Mouse (Mus musculus): ENCODE results near the gene Clpp.
A peak's percentile ranks its signal among the peaks of the same experiment; 100 is the strongest.

The Clpp gene

GRCm38 (mm10) chr17:56990115-56990746 lies at the start of gene Clpp:
Gene Clpp, plus strand, starts transcription at chr17:56990305.
- DNase-seq (ENCODE audit: low read depth, low spot score) = peak; percentile 98

DNA sequence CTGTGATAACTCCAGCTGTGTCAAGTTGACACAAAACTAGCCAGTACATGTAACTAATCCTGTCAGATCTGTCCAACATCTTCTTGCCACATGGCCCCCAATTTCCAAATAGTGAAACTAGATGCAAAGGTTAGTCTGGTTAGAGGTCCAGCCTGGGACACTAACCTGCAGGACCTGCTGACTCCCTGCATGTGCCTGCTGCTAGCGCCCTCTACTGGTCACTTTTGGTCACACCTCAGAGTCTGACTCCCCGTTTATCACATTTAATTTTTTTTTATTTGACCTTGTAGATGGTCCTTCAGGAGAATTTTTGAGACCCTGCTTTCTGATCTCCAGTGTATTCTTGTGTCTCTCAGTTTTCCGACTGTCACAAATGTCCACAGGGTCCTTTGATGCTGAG lies 39.2 kb upstream of the Clpp start:
- DNase-seq (ENCODE audit: low read depth, low spot score) = no peak

DNA sequence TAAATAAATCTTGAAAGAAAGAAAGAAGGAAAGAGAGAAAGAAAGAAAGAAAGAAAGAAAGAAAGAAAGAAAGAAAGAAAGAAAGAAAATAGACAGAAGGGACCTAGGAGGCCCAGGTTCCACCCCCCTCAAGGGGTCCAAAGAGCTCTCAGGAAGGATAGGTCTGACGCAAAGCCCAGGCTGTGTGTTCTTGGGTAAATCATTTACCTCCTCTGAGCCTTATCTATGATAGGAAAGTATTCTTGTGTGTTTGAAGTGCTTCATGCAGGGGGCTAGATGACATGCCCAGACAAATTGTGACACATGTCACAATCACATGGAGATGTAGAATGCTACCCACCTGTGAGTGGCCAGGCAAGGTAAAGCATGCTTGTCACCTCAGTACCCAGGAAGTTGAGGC lies 37.5 kb upstream of the Clpp start:
- DNase-seq (ENCODE audit: low read depth, low spot score) = no peak

DNA sequence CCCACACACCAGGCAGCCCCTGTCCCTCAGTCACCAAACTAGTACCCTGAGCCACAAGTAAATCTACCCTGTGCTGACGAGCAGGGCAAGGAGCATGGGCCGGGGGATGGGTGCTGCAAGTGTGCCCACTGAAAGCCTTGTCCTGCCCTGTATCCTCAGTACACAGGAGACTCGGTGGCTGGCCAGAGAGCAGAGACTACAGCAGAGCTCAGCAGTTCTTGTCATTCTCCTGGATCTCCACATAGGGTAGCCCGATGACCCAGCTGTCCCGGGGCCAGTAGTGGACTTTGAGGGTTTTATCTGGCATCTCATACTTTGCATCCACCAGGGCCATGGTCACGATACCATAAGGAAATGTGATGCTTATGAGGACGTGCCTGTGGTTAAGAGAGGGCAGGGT lies 35.2 kb upstream of the Clpp start:
- no peak for DNase-seq (ENCODE audit: low read depth, low spot score)

DNA sequence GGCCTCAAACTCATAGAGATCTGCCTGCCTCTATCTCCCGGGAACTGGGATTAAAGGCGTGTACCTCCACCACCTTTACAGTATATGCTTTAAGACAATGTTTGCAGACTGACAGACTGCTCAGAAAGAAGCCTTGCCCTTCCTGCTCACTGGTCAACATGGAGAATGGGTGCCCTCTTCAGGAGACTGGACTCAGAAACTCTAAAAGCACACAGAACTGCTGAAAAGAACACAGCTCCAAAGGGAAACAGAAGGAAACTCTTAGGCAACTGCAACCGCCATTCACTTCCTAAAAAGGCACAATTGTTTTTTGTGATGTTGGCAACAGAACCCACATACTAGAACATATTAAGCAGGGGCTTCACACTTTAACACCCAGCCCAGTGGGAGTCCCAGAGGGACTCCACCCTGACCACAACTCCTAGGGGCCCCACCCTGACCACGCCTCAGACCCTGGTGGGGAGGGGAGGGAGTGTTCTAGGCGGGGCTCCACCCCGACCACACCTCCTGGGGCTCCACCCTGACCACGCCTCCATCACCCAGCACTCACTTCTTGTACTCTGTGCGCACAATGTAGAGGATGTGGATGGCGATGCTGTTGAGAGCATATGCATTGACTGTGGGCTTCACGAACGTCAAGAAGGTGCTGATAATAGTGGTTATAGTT lies 32.2 kb upstream of the Clpp start:
- DNase-seq (ENCODE audit: low read depth, low spot score) = no peak

GRCm38 (mm10) chr17:56958667-56959066 lies 31.4 kb upstream of the Clpp start:
- no peak for DNase-seq (ENCODE audit: low read depth, low spot score)

GRCm38 (mm10) chr17:56961880-56962279 lies 28.2 kb upstream of the Clpp start:
- no peak for DNase-seq (ENCODE audit: low read depth, low spot score)

GRCm38 (mm10) chr17:56962642-56963405 lies 27.3 kb upstream of the Clpp start:
- DNase-seq (ENCODE audit: low read depth, low spot score) = no peak

GRCm38 (mm10) chr17:56963646-56964045 lies 26.5 kb upstream of the Clpp start:
- no peak for DNase-seq (ENCODE audit: low read depth, low spot score)

DNA sequence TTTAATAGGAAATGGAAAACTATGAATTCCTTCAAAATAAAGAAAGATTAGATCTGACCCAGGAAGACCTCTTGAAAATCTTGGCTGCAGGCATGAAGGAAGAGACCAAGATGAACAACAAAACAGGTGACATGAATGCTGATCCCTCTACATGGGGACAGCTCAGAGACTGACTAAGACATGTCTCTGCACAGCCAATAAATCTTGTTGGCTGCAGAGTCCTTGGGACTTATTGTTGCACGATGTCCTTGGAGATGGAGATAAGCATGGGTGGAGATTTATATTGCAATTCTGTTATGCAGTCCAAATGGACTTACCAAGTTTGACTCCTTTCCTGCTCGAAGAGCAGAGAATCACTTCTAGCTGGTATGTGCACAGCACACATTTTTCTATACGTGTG lies 20.8 kb upstream of the Clpp start:
- no peak for DNase-seq (ENCODE audit: low read depth, low spot score)

- DNase-seq (ENCODE audit: low read depth, low spot score) = no peak
Observed at GRCm38 (mm10) chr17:56970081-56970480, 20.0 kb upstream of the Clpp start.

DNA sequence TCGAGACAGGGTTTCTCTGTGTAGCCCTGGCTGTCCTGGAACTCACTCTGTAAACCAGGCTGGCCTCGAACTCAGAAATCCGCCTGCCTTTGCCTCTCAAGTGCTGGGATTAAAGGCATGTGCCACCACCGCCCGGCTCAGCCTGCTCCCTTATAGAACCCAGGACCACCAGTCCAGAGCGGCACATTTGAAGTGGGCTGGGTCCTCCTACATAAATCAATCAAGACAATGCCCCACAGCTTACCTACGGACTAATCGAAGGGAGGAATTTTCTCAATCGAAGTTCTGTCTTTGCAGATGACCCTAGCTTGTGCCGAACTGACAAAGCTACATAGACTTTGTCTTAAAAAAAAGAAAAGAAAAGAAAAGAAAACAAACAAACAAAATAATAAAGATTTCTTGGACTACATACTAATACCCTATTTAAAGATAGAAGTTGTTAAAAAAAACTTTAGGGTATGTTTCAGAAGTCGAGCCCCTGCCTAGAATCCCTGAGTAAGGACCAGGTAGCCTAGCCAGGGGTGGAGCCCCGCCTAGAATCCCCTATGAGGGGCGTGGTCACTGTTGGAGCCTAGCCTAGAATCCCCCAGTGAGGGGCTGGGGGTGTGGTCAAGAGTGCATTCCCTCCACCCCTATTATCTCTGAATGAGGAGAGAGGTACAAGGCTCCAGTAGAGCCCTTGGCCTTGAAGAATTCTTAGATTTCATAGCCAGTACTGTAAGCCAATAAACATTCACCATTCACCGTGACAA lies 16.0 kb upstream of the Clpp start:
- DNase-seq (ENCODE audit: low read depth, low spot score) = no peak

DNA sequence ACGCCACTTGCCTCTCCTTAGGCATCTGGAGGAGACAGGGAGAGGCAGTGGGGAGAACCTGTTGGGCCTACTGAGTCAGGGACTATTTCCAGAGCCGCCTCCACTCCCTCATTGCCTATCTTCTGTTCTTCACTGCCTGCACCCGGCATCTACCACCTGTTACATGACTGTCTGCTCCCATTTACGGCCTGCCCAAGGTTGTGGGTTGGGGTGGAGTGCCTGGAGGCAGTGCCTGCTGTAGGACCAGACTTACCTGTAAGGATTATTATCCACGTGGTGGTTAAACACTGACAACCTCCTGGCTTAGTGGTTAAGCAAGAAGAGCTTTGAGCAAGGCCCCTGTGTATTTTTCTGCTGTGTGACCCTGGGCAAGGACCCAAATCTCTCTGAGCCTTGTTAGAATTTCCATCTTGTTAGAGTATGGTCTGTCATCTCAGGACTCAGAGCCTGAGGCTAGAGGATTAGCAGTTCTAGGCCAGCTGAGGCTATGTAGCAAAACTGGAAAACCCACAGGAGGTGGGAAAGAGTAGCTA lies 15.3 kb upstream of the Clpp start:
- no peak for DNase-seq (ENCODE audit: low read depth, low spot score)

DNA sequence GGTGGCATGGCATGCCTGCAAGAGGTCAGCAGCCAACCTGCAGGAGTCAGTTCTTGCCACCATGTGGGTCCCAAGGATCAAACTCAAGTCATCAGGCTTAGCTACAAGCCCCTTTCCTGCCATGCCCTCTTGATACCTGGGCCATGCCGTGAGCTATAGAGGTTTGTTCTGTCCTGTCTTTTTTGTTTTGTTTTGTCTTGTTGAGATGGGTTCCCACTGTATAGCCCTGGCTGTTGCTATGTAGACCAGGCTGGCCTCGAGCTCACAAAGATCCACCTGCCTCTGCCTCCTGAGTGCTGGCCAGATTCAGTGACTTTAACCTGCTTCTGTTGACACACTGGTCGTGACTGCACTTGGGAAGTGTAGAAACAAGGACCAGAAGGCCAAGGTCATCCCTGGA lies 14.7 kb upstream of the Clpp start:
- no peak for DNase-seq (ENCODE audit: low read depth, low spot score)

DNA sequence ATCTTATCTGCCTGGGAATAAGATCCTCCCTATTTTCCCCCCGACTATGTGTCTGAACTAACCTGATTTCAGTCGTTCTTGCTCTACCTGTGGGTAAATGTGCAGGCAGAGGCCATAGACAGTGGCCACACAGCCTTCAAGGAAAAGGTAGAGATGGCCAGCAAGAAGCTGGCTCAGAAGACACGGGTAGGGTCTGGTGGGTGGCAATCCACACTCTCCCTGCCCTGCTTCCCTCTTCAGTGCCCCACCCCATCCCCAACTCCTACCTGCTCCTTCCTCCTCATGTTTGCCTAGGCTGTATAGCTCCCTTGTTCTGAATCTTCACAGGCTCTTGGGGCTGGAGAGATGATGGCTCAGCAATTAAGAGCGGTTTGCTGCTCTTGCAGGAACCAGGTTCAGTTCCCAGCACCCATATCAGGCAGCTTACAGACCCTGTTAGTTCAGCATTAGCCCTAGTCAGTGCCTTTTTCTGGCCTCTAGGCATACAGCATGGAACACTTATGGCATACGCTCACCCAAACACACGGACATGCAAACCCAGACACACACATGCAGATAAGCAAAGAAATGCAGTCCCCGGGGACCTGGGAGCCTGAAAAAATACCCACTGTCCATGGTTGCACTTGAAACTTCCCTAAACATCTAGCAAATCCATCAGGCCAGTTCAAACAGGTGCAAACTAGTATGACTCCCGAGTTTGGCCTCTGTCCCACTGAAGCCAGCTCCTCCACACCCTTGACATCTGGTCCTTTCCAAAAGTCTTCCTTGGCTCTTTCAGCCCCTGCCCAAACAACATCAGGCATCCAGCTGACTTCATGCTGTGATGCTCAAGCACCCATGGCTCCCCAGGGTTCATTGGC lies 13.3 kb upstream of the Clpp start:
- DNase-seq (ENCODE audit: low read depth, low spot score) = no peak

DNA sequence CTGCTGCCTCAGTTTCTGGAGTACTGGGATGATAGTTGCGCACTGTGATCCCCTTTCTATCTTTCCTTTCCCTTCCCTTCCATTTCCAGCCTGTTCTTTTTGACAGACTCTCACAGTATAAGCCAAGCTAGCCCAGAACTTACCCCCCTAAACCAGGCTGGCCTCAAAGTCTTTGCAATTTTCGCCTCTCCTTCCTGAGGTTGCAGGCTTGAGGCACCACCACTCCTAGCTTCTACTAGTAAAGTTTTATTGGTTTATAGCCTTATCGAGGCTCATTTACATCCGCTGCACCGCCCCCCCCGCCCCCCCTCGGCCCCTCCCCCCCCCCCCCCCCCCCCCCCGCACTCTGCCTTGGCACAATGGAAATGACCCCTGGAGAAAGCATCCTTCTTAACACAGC lies 10.6 kb upstream of the Clpp start:
- DNase-seq (ENCODE audit: low read depth, low spot score) = no peak

- DNase-seq (ENCODE audit: low read depth, low spot score) = no peak
Observed at GRCm38 (mm10) chr17:56981049-56981448, 9.1 kb upstream of the Clpp start.

DNA sequence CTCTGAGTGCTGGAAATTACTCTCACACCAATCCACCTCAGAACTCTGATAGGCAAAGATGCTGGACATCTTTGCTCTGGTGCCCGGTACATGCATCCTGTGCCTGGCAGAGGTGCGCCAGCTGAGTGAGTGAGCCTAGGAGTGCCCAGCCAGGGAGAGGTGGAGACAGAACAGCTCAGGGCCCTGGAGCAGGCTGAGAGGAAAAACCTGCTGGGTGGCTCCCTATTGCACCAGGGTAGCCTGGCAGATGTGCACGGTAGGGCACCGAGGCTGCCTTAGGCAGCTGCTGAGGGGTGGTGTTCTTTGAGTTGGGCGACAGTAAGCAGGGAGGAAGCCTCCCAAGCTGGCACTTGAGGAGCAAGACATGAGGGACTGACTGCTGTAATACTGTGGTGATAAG lies 8.1 kb upstream of the Clpp start, which contains the start of gene Acer1:
TSS of gene Acer1 (minus strand) at position 114 of the 400 bp plus-strand sequence.
- DNase-seq (ENCODE audit: low read depth, low spot score) = no peak

DNA sequence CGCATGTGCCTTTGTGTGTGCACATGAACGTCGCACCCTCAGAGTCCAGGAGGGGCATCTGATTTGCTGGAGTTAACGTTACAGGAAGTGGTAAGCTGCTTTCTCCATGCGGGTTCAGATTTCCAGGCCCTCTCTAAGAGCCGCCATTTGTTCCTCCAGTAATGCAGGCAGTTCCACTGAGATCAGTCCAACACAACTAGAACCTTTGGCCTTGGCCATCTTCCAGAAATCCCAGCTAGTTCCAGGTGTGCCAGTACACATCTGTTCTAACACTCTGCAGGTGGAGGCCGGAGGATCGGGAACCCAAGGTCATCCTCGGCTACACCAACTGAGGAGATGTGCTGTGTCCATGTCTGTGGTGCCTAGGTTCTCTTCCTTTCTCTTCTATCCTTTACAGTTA lies 5.2 kb upstream of the Clpp start:
- no peak for DNase-seq (ENCODE audit: low read depth, low spot score)

GRCm38 (mm10) chr17:56985656-56986055 lies 4.4 kb upstream of the Clpp start:
- DNase-seq (ENCODE audit: low read depth, low spot score) = no peak

Measured in telencephalon, adult 2 months (tissue).